Mouse (Mus musculus) left cerebral cortex, postnatal 36 days (tissue): ENCODE results near the gene Lmtk2. TPM values are rescaled to one million over a fixed set of nuclear protein-coding genes. Genes with fewer than 3 reads are reported as not detected.

Experiments used
- DNase-seq, 2 experiments: peaks; one replicate each; pipeline ENCODE4 v3.0.0; 2021 to 2022; ENCODE audit warnings: low spot score in 2 of 2, mixed read lengths in 1 of 2
- intact Hi-C: fragments of 180-260 bp; cut with DNase I; formaldehyde crosslinking; loops from one replicate; pipeline ENCODE4 v1.15.1; 2025
- total RNA-seq, 2 experiments: library from RNA; stranded (reverse); gene quantifications; 2 replicates each; pipeline ENCODE4 v1.2.3; 2021

Gene Lmtk2
- total RNA-seq, 2 experiments from 2014 or later, result 163 to 182 TPM

GRCm38 (mm10) chr5:144162080-144162812 lies 62.0 kb downstream of the Lmtk2 start:
- intact Hi-C loops, result no loop called here

DNA sequence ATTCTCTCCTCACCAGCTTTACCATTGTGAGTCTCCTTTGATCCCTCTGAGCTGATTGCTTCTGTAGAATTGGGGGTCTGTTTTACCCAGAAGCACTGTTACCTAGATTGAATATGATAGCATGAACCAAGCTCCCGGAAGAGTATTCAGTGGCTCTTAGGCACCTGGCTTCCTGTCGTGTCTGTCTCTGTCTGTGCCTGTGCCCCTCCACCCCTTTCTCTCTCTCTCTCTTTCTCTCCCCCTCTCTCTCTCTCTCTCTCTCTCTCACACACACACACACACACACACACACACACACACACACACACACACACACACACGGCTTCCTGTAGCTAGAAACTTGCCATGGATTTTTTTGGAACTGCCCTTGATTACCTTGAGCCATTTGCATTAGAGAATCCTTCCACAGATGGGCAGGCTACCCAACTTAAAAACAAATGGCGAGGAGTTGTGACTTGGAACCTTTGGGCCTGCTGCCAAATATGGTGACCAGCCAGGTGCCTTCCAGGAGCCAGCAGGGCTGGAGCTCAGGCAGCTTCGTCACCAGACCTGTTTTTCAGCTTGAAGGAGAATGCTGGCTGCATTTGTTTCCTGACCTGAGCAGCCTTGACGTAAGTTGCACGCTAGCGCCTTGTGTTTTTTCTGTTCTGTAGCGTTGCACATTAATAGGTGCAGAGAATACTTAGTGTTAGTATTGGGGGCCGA lies 62.7 kb downstream of the Lmtk2 start:
- intact Hi-C loops, result no loop called here
- no peak for DNase-seq

More at GRCm38 (mm10) chr5:144162080-144162812, 62.0 kb downstream of the Lmtk2 start:
- DNase-seq, result no peak

DNA sequence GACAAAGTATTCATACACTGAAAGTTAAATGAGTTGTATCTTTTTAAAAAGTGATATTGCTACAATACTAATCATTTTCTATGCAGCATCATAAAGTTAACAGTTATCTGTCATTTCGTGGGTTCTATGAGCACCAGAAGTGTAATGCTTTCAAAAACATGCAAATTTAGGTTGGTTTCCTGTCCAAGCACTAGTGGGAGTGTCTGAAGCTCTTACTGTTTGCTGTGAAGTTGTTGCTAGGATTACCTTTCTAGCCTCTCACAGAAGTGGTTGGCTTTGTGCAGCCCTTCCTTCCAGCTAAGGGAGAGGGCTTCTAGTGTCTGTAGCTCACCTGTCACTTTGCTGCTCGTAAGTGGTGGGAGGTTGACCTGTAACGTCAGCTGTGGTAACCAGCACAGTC lies 65.5 kb downstream of the Lmtk2 start:
- intact Hi-C loops, result no loop called here
- no peak for DNase-seq

- intact Hi-C loops, result no loop called here
- peak in 1 of 2 experiments; percentile 3 for DNase-seq
Measured at GRCm38 (mm10) chr5:144169275-144169975, 69.2 kb downstream of the Lmtk2 start.

GRCm38 (mm10) chr5:144173648-144174047 lies 73.4 kb downstream of the Lmtk2 start:
- intact Hi-C loops, result no loop called here
- DNase-seq, result no peak

DNA sequence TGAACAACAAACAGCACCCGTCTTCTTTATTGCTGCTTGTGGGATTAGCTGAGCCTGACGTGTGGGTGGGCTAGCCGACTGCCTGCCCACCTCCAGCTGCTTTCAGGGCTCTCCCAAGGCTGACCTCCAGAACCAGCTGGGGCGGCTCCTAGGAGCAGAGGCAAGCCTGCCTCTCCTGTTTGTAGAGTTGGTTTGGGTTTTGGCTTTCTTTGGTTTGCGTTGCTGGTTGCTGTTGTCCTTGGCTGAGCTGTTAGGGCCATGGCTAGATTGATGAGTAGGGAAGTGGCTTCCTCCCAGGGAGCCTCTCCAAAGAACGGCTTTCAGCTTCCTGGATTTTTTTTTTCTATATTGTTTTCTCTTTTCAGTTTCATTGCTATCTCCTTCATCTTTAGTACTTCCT lies 78.0 kb downstream of the Lmtk2 start:
- no peak for DNase-seq
- intact Hi-C loops, result no loop called here

DNA sequence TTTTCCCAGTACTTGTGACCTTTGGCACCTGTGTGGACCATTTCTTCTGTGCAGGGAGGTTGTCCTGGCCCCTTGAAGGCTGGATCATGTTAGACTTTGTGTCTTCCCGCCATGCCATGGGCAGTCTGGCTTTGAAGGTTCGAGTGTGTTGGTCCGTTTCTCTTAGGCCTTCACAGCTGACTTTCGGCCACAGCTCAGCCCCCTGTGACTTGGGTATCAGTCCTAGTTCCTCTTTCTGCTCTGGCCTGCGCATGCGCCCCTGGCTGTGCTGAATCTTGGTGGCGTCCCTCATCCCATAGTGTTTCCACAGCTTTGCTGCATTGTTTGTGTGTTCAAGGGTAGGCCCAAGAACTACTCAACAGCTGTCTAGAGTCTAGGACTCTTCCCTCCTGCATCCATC lies 81.0 kb downstream of the Lmtk2 start:
- intact Hi-C loops, result no loop called here
- DNase-seq, result no peak

DNA sequence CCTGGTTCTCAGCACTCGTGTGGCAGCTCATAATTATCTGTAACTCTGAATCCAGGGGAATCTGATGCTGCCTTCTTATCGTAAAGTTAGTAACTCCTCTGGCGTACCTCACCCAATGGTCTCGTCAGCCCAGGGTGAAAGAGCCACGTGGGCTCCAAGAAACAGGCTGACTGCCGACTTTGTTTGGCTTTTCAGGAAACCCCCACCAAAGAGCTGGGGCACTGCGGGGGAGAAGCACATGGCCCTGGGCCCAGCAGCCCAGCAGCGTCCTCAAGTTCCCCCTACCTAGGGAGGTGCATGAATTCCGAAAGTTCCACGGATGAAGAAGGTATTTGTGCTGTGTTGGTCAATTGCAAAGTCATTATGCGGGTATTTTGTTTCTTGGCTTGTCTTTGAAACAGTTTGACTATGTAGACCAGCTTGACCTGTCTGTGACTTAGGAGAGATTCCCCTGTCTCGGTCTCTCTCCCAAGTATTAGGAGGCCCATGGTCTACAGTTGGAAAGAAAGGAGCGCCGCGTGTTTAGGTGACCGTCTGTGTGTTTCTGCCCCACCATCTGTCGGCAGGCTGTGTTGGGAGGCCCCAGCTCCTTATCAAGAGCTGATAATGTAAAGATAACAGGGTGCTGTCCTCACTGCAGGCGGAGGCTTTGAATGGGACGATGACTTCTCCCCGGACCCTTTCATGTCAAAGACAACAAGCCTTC lies 82.5 kb downstream of the Lmtk2 start:
- DNase-seq, result no peak
- intact Hi-C loops, result no loop called here

GRCm38 (mm10) chr5:144183248-144183559 lies 83.0 kb downstream of the Lmtk2 start:
- intact Hi-C loops, result no loop called here

GRCm38 (mm10) chr5:144183647-144184335 lies 83.6 kb downstream of the Lmtk2 start:
- DNase-seq, result no peak
- intact Hi-C loops, result no loop called here

More at GRCm38 (mm10) chr5:144183248-144183559, 83.0 kb downstream of the Lmtk2 start:
- DNase-seq, result no peak

DNA sequence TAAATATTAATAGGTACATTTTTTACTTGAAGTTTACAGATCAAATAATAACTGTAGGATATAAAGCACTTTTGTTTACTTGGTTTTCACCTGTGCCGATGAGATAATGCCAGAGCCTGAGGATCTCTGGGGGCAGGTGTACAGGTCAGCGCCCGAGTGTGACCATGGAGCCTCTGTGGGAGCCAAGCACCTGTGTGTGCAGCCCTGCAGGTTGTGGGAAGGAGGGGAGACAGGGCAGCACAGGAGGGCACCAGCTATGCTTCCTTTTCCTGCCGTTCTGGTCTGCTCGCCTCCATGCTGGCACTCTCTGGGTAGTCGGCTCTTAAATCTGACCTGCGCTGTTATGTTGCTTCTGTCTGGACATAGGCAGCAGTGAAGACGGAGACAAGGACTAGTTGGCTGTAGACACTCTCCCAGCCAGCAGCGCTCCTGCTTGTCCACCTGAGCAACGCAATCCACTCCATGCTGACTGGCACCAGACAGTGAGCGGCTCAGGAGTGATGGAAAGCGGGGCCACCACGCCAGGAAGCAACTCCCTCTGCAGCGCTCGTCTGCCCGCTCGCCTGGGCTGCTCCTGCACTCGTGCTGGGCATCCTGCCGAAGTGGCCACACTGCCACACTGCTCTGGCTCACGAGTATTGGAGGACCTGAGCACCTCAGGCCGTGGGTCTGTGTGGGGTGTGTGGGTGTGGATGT lies 84.3 kb downstream of the Lmtk2 start:
- intact Hi-C loops, result no loop called here
- DNase-seq, result no peak

GRCm38 (mm10) chr5:144188422-144188821 lies 88.2 kb downstream of the Lmtk2 start:
- no peak for DNase-seq
- intact Hi-C loops, result no loop called here

GRCm38 (mm10) chr5:144189327-144189726 lies 89.1 kb downstream of the Lmtk2 start:
- no peak for DNase-seq
- intact Hi-C loops, result no loop called here

DNA sequence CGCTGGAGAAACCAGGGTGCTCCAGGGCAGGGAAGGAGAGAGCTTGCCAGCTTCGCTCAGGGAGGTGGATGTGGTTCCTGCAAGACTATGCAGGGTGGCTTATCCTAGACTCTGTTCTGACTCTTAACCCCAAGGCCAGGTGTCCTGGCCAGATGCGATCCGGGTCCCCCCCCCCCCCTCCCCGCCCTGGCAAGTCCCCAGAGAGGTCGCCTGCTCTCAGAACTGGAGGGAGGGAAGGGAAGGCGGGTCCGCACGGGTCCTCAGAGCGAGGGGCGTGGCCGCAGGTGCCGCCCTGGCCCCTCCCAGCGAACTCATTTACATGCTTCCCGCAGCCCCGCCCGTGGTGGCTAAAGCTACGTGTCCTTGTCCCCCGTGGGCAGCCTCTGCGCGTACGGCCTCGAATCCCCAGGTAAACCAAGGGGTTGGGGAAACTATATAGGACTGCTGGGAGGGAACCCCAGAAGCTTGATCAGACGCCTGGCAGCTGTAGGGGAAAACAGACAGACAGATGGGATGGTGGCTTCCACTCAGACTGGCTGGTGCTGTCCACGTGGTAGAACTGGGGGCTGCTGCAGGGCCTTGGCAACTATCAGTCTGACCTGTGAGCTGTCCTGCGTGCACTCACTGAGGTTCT lies 89.8 kb downstream of the Lmtk2 start, which contains the start of gene Bhlha15:
Gene Bhlha15, plus strand, starts transcription at position 337 of the 634 bp plus-strand sequence.
- intact Hi-C loops, result no loop called here
- DNase-seq, result no peak

- intact Hi-C loops, result no loop called here
- DNase-seq, result no peak
Measured at GRCm38 (mm10) chr5:144191026-144191425, 90.8 kb downstream of the Lmtk2 start.

DNA sequence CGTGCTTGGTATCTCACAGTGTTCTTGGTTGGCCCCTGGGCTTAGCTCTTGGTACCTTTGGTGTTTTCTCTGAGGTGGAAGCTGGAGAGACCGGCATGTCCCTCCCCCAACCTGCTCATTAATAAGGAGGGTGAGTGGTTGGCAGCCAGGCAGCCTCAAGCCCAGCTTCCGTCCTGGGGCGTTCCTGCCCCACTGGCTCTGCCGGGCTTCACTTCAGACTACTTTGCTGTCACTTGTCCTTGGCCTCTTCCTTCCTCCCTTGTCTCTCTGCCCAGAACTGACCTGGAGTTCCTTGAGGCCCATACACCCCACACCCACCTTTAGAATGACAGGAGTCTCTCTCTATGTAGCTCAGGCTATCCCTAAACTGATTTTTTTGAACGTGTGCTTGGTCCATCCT lies 92.4 kb downstream of the Lmtk2 start:
- intact Hi-C loops, result no loop called here
- DNase-seq, result no peak

DNA sequence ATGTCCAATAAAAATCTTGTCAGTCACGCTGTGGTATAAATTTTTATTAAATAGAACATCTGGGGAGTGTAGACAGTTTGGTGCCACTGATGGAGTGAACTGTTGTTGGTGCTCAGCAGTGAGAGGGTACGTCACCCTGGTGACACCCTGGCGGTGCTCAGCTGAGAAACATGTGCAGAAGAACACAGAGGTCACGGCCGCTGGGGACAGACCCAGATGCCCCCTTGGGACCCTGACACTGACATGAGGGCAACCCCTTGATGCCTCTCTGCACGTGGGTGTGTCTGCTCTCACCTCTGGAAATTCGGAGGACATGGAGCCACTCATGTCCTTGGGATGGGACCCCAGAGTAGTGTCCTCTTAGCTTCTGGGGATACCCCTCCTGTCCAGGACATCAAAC lies 94.2 kb downstream of the Lmtk2 start:
- intact Hi-C loops, result no loop called here
- no peak for DNase-seq

- DNase-seq, result no peak
- intact Hi-C loops, result no loop called here
Measured at GRCm38 (mm10) chr5:144195567-144195966, 95.3 kb downstream of the Lmtk2 start.
